Mouse (Mus musculus) olfactory bulb, adult 2 months (tissue): ENCODE measurements around the gene Henmt1. TPM values are rescaled to one million over a fixed set of nuclear protein-coding genes. Genes with fewer than 3 reads are reported as not detected.

Experiments used
- H3K27ac ChIP-seq: fragments of 200-500 bp; 2 replicates; pipeline ENCODE4 v1.5.1; 2012; ENCODE audit warnings: low read depth, low read length; ENCODE audit not compliant: insufficient read depth
- H3K4me1 ChIP-seq: fragments of 200-500 bp; 2 replicates; pipeline ENCODE4 v1.6.1; 2012; ENCODE audit warnings: low read length; ENCODE audit not compliant: control insufficient read depth, insufficient read depth
- H3K4me3 ChIP-seq: fragments of 200-500 bp; 2 replicates; pipeline ENCODE4 v1.5.1; 2012; ENCODE audit warnings: mild to moderate bottlenecking, low read depth, low read length, moderate library complexity; ENCODE audit not compliant: insufficient read depth
- CTCF ChIP-seq: fragments of 200-500 bp; IDR thresholded peaks from 2 replicates; pipeline ENCODE4 v1.5.1; 2012; ENCODE audit warnings: low read depth, mild to moderate bottlenecking, low read length, moderate library complexity; ENCODE audit not compliant: insufficient read depth
- POLR2A ChIP-seq: fragments of 200-500 bp; IDR thresholded peaks from 2 replicates; pipeline ENCODE4 v1.6.1; 2012; ENCODE audit warnings: mild to moderate bottlenecking, low read depth, low read length, moderate library complexity; ENCODE audit not compliant: insufficient read depth
- WGBS: fragments of 180-500 bp; shearing (Covaris S2); methylation state at CpG from one replicate; pipeline ENCODE4 v1.1.7; 2018; 5-methylcytosine and 5-hydroxymethylcytosine counted together
- polyA plus RNA-seq: library from polyadenylated mRNA; stranded (reverse); fragments of >200 nt; gene quantifications from 2 replicates; pipeline ENCODE4 v1.2.4, GENCODE M21; 2012; ENCODE audit warnings: low replicate concordance; ENCODE audit not compliant: missing spikeins, insufficient read depth, insufficient read length

Henmt1 gene
- polyA plus RNA-seq, 1 experiment: not detected

DNA sequence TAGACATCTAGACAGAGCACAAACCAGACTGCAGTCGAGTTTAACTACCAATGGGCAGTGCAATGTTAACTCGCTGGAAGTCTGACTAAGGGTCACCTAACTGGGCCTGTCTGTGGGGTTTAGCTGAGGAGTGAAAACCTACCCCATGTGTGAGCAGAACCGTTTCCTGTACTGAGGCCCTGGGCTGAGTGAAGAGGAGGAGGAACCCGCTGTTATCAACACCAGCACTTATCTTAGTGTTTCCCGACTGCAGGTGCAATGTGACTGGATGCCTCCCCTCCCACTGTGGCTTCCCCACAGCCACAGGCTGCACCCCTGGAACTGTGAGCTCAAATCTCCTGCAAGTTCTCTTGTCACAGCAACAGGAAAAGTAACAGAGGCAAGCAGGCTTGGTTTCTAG, 44.3 kb downstream of the Henmt1 start:
- Histone ChIP-seq H3K4me3 (no peak overlapping the region), H3K27ac (peak overlapping the region; percentile 21; the same call in 1 of the 2 replicates), H3K4me1 (peaks cover 25% of the 10 kb centered on the region)
- 62% methylated on average over 5 of the region's 5 CpGs for WGBS
- TF ChIP-seq POLR2A (no peak), CTCF (no peak)

DNA sequence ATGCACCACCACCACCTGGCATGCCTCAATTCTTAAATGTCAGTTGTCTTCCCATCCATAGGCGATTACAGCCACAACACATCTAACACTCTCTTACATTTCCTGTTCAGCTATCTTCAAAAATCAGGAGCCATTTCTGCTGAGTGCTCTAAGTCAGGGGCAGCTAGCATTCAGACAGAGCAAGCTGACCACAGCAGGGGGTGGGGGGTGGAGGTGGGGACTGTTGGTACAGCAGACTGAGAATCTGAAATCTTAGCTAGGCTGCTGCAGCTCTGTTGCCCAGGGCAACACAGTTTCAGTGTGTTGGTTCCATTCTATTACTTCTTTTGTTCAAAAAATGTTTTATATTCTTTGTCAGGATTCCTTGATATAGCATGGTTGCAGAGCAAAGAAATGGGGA, 46.9 kb downstream of the Henmt1 start:
- 0 out of 2 replicates have a peak overlapping the region, but pooled peaks have one; percentile 12 for H3K27ac ChIP-seq
- TF ChIP-seq CTCF (no peak), POLR2A (no peak)
- peaks cover 20% of the 10 kb centered on the region for H3K4me1 ChIP-seq
- 72% methylated on average over 1 of the region's 1 CpGs for WGBS
- no peak overlapping the region for H3K4me3 ChIP-seq

DNA sequence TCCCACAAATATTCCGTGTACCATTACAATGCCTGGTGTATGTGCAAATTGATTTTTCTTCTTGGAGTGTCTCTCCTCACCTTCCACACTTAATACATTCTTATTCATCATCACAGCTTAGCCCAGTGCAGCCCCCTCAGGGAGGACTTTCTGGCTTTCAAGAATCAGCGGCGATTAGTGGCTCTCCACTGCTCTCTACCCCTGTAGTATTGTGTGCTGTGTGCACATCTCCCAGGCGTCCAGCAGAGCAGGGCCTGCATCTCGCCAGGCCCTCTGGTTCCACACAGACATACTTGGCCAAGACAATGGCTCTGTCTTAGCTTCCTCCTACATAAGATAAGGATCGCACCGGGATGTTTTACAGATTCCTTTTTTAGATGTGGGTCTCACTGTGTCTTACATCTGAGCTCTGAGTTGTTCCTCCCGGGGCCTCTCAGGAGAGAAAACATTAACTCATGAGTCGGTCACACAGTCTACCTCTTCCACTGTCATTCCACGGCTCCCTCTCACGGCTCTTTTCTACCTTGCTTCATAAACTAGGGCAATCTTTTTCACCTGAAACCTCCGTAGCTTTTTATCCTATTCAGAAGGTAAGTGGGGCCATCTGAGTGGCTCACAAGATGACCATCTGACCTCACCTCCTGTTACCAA, 47.5 kb downstream of the Henmt1 start:
- TF ChIP-seq CTCF: no peak
- no peak for TF ChIP-seq POLR2A
- Histone ChIP-seq H3K4me3 (no peak overlapping the region), H3K27ac (peak overlapping the region; percentile 72), H3K4me1 (peaks cover 17% of the 10 kb centered on the region)
- WGBS: 36% methylated on average over 12 of the region's 12 CpGs

DNA sequence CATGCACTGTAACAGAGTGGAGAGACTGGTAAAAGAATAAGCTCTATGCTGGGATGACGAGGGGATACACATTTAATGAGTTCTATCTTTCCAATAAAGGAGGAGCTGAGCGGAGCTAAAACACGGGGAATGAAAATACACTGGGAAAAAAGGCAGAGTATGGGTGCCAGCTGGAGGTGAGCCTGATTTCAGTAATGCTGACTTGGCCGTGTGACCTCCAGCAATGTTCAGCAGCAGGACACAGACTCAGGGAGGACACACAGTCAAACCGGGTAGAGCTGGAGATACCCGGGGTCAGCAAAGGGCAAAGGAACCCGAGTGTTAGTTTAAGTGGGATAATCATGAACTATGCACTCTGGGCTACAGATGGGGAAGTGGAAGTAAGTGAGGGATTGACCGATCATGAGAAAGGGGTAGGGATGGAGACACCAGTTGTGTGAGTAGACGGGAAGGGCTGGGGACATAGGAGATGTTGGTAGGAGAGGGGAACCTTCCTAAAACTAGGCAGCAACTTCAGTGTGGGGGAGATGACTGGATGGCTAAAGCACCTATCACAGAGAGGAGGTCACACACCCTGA, 50.4 kb downstream of the Henmt1 start:
- 62% methylated on average over 9 of the region's 9 CpGs for WGBS
- no peak overlapping the region for H3K4me3 ChIP-seq
- H3K4me1 ChIP-seq: peaks cover 18% of the 10 kb centered on the region
- 0 out of 2 replicates have a peak overlapping the region, but pooled peaks have one; percentile 33 for H3K27ac ChIP-seq
- TF ChIP-seq CTCF: no peak
- TF ChIP-seq POLR2A: no peak

DNA sequence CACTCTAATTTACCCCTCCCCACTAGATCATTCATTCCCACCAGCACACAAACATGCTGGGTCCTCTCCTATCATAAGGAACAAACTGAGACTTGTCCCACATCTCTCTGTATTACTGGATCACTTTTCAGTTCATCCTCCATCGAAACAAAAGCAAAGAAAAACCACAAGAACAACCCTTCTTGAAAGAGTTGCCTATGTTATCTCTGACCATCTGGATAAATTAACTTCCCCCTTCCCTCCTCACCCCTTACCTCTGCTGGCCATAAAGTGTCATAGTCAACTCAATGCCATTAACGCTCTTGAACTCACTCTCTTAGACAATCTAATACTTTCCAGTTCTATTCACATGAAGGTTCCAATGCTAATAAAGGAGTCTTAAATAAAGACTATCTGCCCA, 54.8 kb downstream of the Henmt1 start:
- peak overlapping the region; percentile 20; the same call in 1 of the 2 replicates for H3K27ac ChIP-seq
- H3K4me3 ChIP-seq: no peak overlapping the region
- TF ChIP-seq POLR2A (no peak), CTCF (no peak)
- WGBS: 99% methylated on average over 2 of the region's 2 CpGs
- peaks cover 13% of the 10 kb centered on the region for H3K4me1 ChIP-seq

DNA sequence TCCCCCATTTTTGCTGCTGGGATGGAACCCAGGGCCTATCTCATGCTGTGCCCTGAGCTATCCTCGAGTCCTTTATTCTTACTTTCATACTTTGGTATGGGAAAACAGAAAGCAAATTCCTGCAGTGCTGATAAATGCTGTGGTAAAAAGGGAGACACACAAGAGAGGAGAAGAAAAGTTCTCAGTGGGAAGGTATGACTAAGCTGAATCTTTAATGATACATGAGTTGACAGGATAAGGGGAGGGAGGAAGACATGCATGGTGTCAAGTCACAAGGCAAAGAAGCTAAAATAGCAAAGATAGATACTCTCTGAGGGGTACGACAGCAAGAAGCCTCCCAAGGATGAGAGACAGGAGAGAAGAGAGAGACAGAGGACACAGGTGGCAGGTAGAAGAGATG, 55.7 kb downstream of the Henmt1 start:
- 36% methylated on average over 2 of the region's 2 CpGs for WGBS
- Histone ChIP-seq H3K27ac (0 out of 2 replicates have a peak overlapping the region, but pooled peaks have one; percentile 4), H3K4me3 (no peak overlapping the region), H3K4me1 (peaks cover 10% of the 10 kb centered on the region)
- no peak for TF ChIP-seq POLR2A
- no peak for TF ChIP-seq CTCF

DNA sequence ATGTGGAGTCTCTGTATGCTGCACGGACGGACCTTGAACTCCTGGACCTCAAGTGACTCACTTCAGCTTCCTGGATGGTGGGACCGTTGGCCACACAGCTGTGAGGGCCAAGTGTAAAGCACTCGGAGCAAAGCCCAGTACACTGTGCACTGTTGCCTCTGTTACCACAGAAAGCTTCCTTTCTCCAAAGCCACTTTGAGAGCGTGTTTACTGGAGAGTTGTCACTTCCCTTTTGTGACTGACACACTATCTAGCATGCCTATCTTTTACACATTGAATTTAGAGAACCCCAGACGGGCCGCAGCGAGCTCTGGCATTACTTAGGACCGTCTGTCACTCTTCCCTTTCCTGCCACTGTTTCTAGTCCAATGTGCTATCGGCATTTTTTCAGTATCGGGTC, 57.6 kb downstream of the Henmt1 start:
- TF ChIP-seq POLR2A (no peak), CTCF (no peak)
- no peak overlapping the region for H3K27ac ChIP-seq
- H3K4me3 ChIP-seq: no peak overlapping the region
- 70% methylated on average over 11 of the region's 11 CpGs for WGBS
- peaks cover 10% of the 10 kb centered on the region for H3K4me1 ChIP-seq

DNA sequence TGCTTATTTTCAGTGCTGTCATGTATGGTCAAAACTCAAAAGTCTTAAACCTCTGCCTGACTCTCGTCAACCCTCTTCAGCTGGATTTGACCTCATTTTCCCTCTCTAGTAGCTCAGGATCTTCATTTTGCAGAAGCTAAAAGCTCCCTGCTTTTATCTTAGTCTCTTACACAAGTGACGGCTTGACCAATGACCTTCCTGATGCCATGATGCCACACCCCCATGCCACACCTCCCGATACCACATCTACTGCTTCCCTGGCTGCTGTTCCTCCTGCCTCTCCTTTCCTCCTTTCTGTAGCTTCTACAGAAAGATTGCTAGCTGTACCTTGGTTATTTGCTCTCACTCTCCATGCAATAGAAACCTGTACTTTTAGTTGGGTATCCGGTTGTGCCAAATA, 58.1 kb downstream of the Henmt1 start:
- TF ChIP-seq POLR2A (no peak), CTCF (no peak)
- 80% methylated on average over 4 of the region's 4 CpGs for WGBS
- Histone ChIP-seq H3K4me1 (peaks cover 14% of the 10 kb centered on the region), H3K4me3 (no peak overlapping the region), H3K27ac (no peak overlapping the region)

DNA sequence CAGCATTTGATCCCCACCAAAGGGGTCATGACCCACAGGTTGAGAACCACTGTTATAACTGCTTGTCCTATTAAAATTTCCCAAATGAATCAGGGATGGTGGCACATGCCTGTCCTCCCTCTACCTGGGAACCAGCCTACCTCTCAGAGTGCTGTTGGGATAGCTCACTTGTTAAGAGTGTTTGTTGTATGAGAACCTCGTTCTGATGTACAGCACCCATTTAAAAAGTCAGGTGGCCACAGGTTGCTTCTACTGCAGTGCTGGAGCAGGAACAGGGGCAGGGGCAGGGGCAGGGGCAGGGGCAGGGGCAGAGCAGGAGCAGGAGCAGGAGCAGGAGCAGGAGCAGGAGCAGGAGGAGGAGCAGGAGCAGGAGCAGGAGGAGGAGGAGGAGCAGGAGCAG, 59.5 kb downstream of the Henmt1 start:
- H3K4me1 ChIP-seq: peaks cover 12% of the 10 kb centered on the region
- no peak for TF ChIP-seq CTCF
- no peak for TF ChIP-seq POLR2A
- no peak overlapping the region for H3K4me3 ChIP-seq
- no peak overlapping the region for H3K27ac ChIP-seq
- 83% methylated on average over 1 of the region's 1 CpGs for WGBS
